Mouse (Mus musculus) stomach, postnatal 0 days (tissue): ENCODE measurements around the gene Usp54. TPM values are rescaled to one million over a fixed set of nuclear protein-coding genes. Genes with fewer than 3 reads are reported as not detected.
"Not testable (repeated sequence)": the region's sequence is repeated elsewhere in the genome, so short reads cannot be mapped to it uniquely, and the experiment has no call there.

Source experiments
- ATAC-seq: fragments of 200-750 bp; cut with Nextera tagmentation; 2 replicates; pipeline ENCODE4 v1.8.0; 2017; ENCODE audit not compliant: low FRiP score, low TSS enrichment
- DNase-seq: peaks from one replicate; pipeline ENCODE4 v3.0.0-alpha.2; 2016; ENCODE audit warnings: low spot score
- H3K27ac ChIP-seq: fragments of 300-500 bp; sonication (generic); replicated peaks from 2 replicates; pipeline ENCODE4 v1.5.1; 2014; ENCODE audit warnings: mild to moderate bottlenecking, control low read depth
- H3K27me3 ChIP-seq: fragments of 300-500 bp; sonication (generic); 2 replicates; pipeline ENCODE4 v1.6.1; 2014; ENCODE audit warnings: low read length; ENCODE audit not compliant: control insufficient read depth, insufficient read depth
- H3K36me3 ChIP-seq: fragments of 300-500 bp; sonication (generic); 2 replicates; pipeline ENCODE4 v1.6.1; 2014; ENCODE audit warnings: low read length, mixed read lengths; ENCODE audit not compliant: control insufficient read depth, insufficient read depth
- H3K4me1 ChIP-seq: fragments of 300-500 bp; sonication (generic); replicated peaks from 2 replicates; pipeline ENCODE4 v1.6.1; 2014; ENCODE audit warnings: antibody characterized with exemption; ENCODE audit not compliant: control insufficient read depth, insufficient read depth
- H3K4me2 ChIP-seq: fragments of 300-500 bp; sonication (generic); replicated peaks from 2 replicates; pipeline ENCODE4 v1.6.1; 2014; ENCODE audit warnings: low read depth, mild to moderate bottlenecking, control low read depth, moderate library complexity
- H3K4me3 ChIP-seq: fragments of 300-500 bp; sonication (generic); 2 replicates; pipeline ENCODE4 v1.5.1; 2014; ENCODE audit warnings: low read depth, low read length, control low read depth
- H3K9ac ChIP-seq: fragments of 300-500 bp; sonication (generic); 2 replicates; pipeline ENCODE4 v1.6.1; 2014; ENCODE audit warnings: mild to moderate bottlenecking, low read length, control low read depth, mixed read lengths
- H3K9me3 ChIP-seq: fragments of 300-500 bp; sonication (generic); 2 replicates; pipeline ENCODE4 v1.6.1; 2016; ENCODE audit warnings: low read length; ENCODE audit not compliant: control insufficient read depth
- CTCF ChIP-seq: IDR thresholded peaks from 2 replicates; pipeline ENCODE4 v1.5.1; 2016; ENCODE audit warnings: antibody characterized with exemption, low read depth, mild to moderate bottlenecking, moderate library complexity
- EP300 ChIP-seq: optimal IDR thresholded peaks from 2 replicates; pipeline ENCODE3; 2016; ENCODE audit warnings: antibody characterized with exemption
- WGBS: fragments of 180-500 bp; shearing (Covaris S2); extraction: QIAGEN DNeasy Blood & Tissue Kit; methylation state at CpG from one replicate; pipeline ENCODE4 v1.1.7; 2014; 5-methylcytosine and 5-hydroxymethylcytosine counted together
- polyA plus RNA-seq: library from polyadenylated mRNA; unstranded; fragments of >200 nt; fragmentation: Nextera tagmentation; extraction: Ambion mirVana; gene quantifications from 2 replicates; pipeline ENCODE4 v1.2.1, GENCODE M21; 2015

Gene Usp54
- polyA plus RNA-seq, 1 experiment from 2014 or later: 3.3 TPM

DNA sequence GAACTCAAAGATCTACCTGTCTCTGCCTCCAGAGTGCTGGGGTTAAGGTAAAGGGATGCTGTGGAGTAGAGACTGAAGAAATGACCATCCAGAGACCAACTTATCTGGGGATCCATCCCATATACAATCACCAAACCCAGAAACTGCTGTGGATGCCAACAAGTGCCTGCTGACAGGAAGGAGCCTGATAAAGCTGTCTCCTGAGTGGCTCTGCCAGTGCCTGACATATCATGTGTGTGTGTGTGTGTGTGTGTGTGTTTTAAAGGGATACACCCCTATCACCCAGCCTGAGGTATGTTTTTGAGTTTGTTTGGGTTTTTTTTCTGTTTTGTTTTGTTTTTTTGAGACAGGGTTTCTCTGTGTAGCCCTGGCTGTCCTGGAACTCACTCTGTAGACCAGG is 5.5 kb upstream of the Usp54 start:
- Histone ChIP-seq H3K9ac (no peak overlapping the region), H3K36me3 (no peaks in the 10 kb centered on the region), H3K4me2 (no peak overlapping the region), H3K4me3 (no peak overlapping the region), H3K4me1 (no peaks in the 10 kb centered on the region), H3K9me3 (no peaks in the 10 kb centered on the region), H3K27me3 (no peaks in the 10 kb centered on the region), H3K27ac (no peak overlapping the region)
- DNase-seq (no peak), ATAC-seq (no peak)
- no peak for TF ChIP-seq CTCF
- TF ChIP-seq EP300: no peak

DNA sequence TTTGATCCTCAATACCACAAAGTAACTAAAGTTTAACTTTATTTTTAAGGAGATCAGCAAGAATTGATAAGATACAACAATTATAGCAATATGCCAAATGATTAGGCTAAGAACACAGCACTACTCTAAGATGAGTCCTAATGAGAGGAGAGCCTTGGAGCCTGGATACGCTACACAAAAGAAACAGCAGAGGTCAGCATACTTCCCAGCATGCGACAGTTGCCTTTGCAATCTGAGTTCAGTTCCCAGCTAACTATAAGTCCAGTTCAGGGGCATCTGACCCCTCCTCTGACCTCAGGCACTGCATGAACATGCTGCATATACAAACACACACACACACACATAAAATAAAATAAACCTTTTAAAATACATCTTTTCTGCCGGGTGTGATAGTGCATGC is 4.7 kb upstream of the Usp54 start:
- no peak for ATAC-seq
- 39% methylated on average over 3 of the region's 3 CpGs for whole genome bisulfite sequencing

GRCm38 (mm10) chr14:20641438-20641875 is 594 bp upstream of the Usp54 start:
- no peak for TF ChIP-seq CTCF
- TF ChIP-seq EP300: no peak
- DNase-seq (no peak), ATAC-seq (no peak)
- WGBS: 11% methylated on average over 10 of the region's 10 CpGs
- Histone ChIP-seq H3K4me3 (peak overlapping the region; percentile 75), H3K9ac (peak overlapping the region; percentile 93), H3K9me3 (no peaks in the 10 kb centered on the region), H3K27me3 (no peaks in the 10 kb centered on the region), H3K36me3 (no peaks in the 10 kb centered on the region), H3K4me2 (peak overlapping the region; percentile 81), H3K4me1 (no peaks in the 10 kb centered on the region), H3K27ac (peak overlapping the region; percentile 96)

More for the DNA sequence above, 4.7 kb upstream of the Usp54 start:
- Histone ChIP-seq H3K9me3 (no peaks in the 10 kb centered on the region), H3K27ac (no peak overlapping the region), H3K4me3 (no peak overlapping the region), H3K4me2 (no peak overlapping the region), H3K27me3 (no peaks in the 10 kb centered on the region), H3K4me1 (no peaks in the 10 kb centered on the region), H3K36me3 (no peaks in the 10 kb centered on the region), H3K9ac (no peak overlapping the region)
- no peak for DNase-seq
- peak; percentile 60 for TF ChIP-seq CTCF
- TF ChIP-seq EP300: no peak

DNA sequence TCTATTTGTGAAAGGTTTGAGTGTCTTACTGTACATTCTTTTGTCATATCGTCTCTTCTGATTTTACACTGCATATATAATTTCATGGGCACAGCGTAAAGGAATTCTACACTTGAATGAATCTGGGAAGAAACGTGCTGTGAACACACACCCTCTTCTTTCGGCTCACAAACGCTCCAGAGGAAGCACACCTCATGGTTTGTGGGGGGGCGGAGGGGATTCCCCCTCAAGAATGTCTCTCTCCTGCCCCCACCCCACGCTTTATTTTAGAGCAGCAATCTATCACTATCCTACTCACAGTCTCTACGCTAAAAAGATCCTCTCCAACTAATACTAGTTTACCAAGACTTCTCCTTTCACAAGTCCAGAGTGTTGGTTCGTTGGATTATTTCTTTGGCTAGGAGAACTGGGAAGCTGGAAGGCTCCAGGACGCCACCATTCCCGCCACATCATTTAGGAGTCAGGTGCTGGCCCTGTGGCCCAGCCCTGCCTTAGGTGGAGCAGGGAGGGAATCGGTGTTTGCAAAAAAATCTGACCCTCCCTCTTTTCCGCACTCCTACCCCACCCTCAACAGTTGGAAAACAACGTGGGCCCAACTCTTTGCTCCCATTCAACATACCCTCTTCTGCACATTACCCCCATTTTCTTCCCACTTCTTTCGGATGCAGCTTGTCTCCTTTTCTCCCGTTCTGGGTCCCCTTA is 794 bp downstream of the Usp54 start:
- ATAC-seq (peak; percentile 64), DNase-seq (no peak)
- no peaks in the 10 kb centered on the region for H3K9me3 ChIP-seq
- H3K36me3 ChIP-seq: no peaks in the 10 kb centered on the region
- H3K27ac ChIP-seq: peak overlapping the region; percentile 96
- H3K4me2 ChIP-seq: peak overlapping the region; percentile 81
- WGBS: 3% methylated on average over 16 of the region's 16 CpGs
- H3K27me3 ChIP-seq: no peaks in the 10 kb centered on the region
- H3K4me1 ChIP-seq: no peaks in the 10 kb centered on the region
- H3K9ac ChIP-seq: peak overlapping the region; percentile 93
- peak overlapping the region; percentile 75 for H3K4me3 ChIP-seq
- TF ChIP-seq CTCF: no peak
- no peak for TF ChIP-seq EP300

- Histone ChIP-seq H3K4me2 (no peak overlapping the region), H3K36me3 (no peaks in the 10 kb centered on the region), H3K9me3 (no peaks in the 10 kb centered on the region), H3K27ac (no peak overlapping the region), H3K27me3 (no peaks in the 10 kb centered on the region), H3K4me1 (no peaks in the 10 kb centered on the region), H3K4me3 (no peak overlapping the region), H3K9ac (no peak overlapping the region)
- WGBS: 89% methylated on average over 6 of the region's 6 CpGs
- DNase-seq (no peak), ATAC-seq (no peak)
- no peak for TF ChIP-seq CTCF
- no peak for TF ChIP-seq EP300
These were observed 2.2 kb downstream of the Usp54 start for GRCm38 (mm10) chr14:20638702-20639101.

DNA sequence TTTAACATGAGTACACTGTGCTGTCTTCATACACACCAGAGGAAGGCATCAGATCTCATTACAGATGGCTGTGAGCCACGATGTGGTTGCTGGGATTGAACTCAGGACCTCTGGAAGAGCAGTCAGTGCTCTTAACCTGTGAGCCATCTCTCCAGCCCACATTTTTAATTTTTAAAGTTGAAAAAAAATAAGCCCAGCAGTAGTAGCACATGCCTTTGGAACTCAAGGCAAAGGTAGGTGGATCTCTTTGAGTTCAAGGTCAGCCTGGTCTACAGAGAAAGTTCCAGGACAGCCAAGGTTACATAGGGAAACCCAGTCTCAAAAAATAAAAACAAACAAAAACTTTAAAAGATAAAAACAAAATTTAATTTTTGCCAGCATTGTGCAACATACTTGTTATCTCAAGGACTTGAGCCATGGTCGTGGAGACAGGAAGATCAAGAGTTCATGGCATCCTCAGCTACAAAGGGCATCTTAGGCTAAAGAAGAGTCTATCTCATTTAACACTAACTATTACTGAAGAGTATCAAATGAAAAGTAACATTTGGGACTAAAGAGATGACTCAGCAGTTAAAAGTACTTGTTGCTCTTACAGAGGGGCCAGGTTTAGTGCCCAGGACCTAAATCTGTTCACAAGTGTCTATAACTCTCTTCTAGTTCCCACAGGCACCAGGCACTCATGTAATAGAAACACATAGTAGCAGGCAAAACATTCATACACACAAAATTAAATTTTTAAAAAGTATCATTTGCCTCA is 2.9 kb downstream of the Usp54 start:
- Histone ChIP-seq H3K27me3 (no peaks in the 10 kb centered on the region), H3K36me3 (no peaks in the 10 kb centered on the region), H3K27ac (no peak overlapping the region), H3K4me3 (no peak overlapping the region), H3K9ac (no peak overlapping the region), H3K9me3 (no peaks in the 10 kb centered on the region), H3K4me1 (no peaks in the 10 kb centered on the region), H3K4me2 (no peak overlapping the region)
- 83% methylated on average over 2 of the region's 2 CpGs for WGBS
- no peak for ATAC-seq
- no peak for DNase-seq
- TF ChIP-seq CTCF (no peak), EP300 (no peak)

- not testable (repeated sequence) for H3K27me3 ChIP-seq, H3K4me2 ChIP-seq, H3K4me3 ChIP-seq, H3K9ac ChIP-seq, ATAC-seq, H3K27ac ChIP-seq, DNase-seq, H3K9me3 ChIP-seq, H3K36me3 ChIP-seq, H3K4me1 ChIP-seq
- WGBS: 89% methylated on average over 3 of the region's 3 CpGs
These were observed 3.9 kb downstream of the Usp54 start for GRCm38 (mm10) chr14:20636968-20637367.
